Mouse (Mus musculus) forelimb bud, embryonic 11.5 days (tissue): ENCODE measurements around the gene Pgghg.
"Not testable (repeated sequence)": the region's sequence is repeated elsewhere in the genome, so short reads cannot be mapped to it uniquely, and the experiment has no call there.

ENCODE experiments used
- DNase-seq: peaks from one replicate; pipeline ENCODE4 v3.0.0-alpha.2; 2012; ENCODE audit warnings: low read depth, low spot score

Pgghg gene

DNA sequence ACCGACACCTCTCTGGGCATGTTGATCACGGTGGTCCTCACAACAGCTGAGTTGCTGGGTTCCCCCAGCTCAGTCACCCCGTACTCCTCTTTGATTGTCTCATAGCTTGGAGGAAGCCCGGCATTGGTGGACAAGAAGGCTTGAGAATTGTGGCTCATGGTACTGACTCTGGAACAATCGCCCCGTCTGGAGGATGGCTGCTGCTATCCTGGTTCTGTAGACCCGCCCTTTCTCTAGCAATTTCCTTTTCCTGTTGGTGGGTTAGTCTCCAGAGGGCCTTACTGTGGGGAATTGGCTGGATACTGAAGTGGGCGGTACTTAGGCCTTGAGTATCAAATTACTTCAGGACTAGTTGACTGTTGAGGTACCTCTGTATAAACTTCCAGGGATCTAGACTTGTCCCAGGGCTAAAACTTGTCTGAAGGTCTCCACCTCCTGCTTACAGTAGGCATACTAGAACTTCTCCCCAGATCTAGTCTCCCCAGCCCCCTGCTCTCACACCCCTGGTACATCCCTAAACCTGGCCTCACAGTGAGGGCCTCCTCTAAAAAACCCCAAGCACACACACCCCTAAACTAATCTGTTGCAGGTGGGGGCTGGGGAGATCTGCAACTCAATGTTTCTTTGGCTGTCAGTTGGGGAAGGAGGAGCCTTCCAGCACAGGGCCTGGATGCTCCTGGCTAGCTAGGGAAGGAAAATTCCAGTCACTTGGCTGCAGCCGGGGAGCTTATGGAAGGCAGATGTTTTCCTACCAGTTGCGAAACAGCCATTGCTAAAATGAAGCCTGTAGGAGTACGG is 14.8 kb downstream of the Pgghg start, which contains the start of the genes Gm45717 and Ifitm2:
Gene Gm45717 (minus strand): TSS at position 180 of the 798 bp plus-strand sequence.
Gene Ifitm2 (minus strand): TSS at position 230 of the 798 bp plus-strand sequence.
- peak; percentile 89 for DNase-seq

DNA sequence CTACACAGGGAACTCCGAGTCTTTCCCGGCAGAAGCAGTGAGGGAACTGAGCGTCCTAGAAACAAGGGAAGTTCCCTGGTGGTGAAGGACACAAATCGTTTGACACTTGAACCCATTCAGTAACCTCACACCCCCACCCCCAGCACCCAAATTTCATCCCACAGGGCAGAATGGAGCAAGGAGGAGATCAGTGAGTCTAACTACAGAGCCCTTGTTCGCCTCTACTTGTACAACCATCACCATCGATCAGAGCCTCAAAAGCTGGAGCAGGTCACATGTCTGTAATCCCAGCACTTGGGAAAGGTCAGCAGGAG is 15.3 kb downstream of the Pgghg start:
- no peak for DNase-seq

DNA sequence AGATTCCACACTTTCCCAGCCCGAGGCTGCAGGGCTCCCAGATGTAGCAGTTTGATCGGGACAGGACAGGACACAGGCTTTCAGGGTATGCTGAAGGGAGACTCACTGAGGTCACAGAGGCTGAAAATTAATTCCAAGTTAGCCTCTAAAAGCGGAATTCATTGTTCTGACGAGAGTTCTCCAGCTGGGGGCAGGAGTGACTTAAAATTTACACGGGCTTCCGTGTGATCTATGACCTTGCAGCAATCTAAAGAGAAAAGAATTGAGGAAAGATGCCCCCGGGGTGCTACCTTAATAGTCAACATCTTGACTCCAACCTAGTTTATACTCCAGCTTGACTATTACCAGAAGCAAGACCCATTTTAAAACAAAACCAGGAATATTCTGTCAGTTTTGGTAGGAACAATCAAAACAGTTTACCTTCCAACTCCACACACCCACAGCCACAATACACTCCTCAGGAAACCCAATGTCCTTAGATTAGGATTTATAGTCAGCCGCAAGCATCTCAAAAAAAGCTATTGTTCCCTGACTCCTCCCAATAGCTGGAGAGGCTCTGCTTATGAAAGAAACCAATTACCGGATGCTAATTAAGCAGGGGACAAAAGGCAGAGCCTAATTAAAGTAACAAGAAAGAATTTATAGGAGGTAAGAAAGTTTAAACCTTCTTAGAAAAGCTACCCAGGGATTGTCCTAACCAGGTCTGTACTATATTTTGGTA is 18.1 kb downstream of the Pgghg start:
- DNase-seq: peak; percentile 52

DNA sequence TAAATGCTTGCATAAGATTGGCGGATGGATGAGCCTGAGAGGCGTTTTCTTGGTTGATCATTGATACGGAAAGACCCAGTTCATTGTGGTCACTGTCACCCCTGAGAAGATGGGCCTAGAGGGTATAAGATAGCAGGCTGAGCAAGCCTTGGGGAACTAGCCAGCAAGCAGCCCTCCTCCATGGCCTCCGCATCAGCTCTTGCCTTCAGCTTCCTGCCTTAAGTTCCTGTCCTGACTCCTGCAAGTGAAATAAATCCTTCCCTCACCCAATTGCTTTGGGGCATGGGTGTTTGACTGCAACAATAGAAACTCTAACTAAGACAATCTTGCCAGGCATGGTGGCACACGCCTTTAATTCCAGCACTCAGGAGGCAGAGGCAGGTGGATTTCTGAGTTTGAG is 18.8 kb downstream of the Pgghg start:
- no peak for DNase-seq

DNA sequence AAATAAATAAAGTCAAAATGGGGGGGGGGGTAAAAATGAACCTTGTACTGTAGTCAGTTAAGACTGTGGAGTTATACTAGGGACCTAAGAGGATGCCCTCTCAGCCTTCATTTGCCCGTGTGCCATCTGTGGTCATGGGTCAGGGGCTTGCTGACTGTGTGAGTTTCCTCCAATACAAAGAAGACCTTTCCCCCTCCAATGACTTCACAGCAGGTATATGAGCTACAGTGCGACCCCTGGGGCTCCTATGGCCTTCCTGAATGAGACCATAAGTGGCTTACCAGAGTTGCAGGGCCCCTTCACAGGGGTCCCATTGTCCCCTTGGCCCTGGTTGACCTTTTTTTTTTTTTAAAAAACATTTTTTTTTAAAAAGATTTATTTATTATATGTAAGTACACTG is 20.2 kb downstream of the Pgghg start:
- DNase-seq: no peak

DNA sequence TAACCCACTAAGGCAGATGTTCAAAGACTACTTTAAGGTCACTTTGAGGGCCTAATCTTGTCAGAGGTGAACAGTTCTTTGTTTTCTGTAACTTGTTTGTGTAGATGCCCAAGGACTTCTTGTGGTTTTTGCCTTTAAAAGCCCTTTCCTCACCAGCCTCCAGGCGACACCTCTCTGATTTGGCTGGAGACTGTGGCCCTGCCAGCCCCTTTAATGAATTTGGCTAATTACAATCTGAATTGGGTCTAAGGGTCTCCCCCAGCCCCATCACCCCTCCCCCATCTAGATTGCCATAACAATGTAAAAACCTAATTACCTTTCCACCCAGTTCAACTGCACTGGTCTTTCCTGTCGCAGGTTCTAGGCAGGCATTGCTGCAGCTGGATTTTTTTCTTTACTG is 21.5 kb downstream of the Pgghg start:
- DNase-seq: no peak

DNA sequence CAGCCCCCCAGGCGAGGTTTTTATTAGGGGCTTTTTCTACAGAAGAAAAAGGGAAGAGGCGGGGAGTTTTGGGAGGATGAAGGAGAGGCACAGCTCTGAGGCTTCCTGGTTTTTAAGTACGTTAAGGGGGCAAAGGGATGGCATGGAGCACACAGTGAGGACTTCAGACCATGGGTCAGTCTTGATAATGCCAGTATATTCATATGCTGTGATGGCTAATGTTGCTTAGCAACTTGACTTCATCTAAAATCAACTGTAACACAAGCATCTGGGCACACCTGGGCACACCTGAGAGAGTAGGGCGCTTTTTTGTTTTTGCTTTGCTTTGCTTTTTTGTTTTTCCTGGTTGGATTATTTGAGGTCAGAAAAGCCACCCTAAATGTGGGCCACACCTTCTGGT is 25.7 kb downstream of the Pgghg start, which contains the start of gene Ifitm1:
Gene Ifitm1 (plus strand): TSS at position 301 of the 400 bp plus-strand sequence.
- no peak for DNase-seq

DNA sequence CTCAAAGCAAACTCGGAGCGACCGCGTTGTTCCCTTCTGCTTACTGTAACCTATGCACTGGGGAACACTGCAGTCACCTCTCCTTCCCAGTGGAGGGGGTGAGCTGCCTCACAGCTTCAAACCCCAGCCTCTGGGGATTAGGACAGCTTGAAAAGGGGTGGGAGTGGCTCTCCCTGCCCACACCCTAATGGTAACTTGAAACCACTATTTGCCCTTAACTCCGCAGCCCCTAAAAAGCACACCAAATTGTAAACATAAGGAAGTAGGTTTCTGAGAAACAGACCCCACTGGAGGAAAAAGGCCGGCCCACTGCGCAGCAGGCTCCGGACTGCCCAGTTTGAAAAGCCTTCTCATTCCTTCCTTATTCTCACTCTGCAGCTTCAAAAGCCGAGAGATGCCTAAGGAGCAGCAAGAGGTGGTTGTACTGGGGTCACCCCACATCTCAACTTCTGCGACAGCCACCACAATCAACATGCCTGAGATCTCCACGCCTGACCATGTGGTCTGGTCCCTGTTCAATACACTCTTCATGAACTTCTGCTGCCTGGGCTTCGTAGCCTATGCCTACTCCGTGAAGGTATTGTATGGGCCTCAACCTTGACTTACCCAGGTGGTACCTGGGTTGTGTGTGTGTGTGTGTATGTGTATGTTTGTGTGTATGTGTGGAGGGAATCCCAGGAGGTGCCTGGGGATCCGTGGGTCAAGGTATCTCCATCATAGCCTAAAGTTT is 26.8 kb downstream of the Pgghg start:
- peak; percentile 69 for DNase-seq

DNA sequence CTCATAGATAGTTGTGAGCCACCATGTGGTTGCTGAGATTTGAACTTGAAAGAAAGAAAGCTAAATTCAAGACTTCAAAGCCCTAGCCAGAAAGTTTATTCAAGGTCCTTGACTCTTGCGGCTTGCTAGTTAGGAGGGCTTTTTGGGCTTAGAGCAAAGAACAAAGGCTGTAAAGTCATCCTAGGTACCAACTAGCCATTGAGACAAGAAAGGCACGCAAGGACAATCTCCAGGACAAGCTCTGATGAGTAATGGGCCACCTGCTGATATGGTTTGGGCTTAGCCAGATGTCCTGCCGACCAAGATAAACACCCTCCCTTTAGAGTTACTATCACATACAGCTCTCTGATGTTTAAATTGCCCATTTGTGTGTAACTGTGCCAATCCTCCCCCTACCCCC is 27.5 kb downstream of the Pgghg start:
- not testable (repeated sequence) for DNase-seq

DNA sequence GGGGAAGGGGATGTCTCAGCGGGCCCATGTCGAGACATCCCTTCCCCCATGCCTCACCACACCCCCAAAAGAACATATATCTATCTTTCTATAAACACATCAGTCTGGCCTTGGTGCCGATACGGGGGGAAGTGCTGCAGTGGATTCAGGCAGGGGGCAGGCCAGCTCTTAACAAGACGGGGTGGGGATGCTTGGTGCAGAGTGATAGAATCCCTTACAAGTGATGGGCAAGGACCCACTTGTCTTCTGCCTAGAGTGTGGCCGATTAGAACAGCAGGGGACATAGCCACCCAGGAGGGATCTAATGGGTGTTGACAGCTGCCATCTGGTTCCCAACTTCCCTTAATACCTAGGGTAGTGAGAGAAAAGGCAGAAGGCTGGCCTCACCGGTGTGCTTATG is 29.7 kb downstream of the Pgghg start:
- no peak for DNase-seq

DNA sequence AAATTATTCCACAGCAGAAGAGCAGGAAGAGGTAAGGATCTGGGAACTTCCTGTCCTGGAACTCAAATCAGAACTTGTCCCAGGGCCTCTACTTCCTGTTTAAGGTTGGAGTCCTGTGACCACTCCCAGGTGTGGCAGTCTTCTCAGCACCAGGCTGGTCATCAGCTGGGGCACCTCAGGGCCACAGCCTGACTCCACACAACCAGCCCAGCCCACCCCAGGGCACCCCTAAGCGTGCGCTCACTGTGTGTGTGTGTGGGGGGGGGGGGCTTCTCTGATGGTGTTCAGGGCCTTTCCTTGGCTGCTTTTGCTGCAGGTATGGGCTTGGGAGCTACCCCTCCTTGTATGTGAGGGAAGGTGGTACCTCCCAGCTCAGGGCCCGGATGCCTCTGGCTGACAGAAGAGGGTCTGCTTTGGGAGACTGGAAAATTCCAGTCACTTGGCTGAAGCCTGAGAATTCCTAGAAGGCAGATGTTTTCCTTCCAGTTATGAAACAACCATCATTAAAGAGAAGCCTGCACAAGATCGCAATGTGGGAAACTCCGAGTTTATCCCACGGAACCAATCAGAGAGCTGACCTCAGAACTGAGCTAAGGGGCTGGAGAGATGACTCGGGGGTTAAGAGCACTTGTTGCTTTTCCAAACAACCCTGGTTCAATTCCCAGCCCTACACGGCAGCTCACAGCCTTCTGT is 30.4 kb downstream of the Pgghg start:
- DNase-seq: no peak

DNA sequence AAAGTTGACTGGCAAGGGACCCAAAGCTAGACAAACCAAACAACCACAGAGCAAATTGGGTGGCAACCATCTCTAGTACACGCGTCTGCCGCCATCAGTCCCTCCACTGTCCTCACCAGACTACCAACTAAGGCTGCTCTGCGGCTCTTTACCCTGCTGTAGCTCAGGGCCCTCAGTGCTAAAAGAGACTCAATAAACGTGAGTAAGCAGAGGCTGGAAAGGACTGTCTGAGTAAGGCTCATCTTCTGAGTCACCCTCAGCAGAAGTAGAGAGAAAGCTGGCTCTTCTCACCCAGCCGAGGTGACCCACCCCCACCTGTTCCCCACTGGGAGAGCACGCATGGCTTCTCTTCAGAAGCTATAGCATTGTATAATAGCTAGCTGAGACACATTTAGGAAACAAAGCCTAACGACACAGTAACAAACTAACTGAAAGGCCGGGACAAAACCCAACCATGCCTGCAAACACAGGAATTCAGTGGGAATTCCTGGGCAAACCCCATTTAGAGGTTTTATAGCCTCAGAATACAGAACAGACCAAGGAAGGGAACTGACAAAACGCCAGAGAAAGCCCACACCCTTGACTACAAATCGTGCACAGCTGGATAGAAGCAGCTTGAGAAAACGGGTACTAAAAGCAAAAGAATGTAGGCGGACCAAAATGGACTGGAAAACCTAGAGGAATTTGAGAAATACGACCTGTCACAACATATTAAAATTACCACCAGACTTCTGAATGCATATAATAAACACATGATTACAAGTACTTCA is 32.4 kb downstream of the Pgghg start:
- no peak for DNase-seq

DNA sequence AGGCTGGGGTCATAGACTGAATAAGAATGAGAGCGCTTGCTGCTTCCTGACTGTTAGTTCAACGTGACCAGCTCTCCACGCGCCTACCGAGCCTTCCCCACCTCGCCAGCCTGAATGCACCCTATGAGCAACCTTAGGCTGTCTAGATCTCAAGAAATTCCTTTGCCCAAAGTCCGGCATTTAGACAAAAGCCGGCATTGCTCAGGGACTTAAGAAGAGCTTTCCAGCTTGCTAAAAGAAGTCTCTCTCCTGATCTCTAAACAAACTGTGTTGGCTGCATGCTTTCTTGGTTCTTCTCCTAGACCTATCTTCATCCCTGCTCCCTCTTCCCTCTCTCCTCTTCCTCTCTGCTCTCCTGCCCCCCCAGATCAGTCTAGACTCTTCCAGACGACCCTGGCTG is 33.7 kb downstream of the Pgghg start:
- no peak for DNase-seq

DNA sequence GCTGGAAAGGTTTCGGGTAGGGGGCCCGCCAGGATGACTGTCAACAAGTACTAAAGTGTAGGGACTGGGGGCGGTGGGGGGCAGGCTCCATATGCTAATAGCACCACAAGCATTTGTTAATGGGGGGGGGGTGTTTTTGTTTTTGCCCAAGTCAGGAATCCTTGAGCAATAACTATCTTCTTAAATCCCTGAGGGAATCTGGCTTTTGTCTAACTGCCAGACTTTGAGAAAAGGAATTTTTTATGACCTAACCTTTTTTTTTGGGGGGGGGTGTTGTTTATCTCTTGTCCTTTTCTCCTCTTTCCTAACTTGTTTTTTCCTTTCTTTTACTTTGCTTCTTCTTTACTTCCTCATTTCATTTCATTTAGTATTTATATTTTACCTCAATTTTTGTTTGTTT is 34.3 kb downstream of the Pgghg start:
- no peak for DNase-seq

DNA sequence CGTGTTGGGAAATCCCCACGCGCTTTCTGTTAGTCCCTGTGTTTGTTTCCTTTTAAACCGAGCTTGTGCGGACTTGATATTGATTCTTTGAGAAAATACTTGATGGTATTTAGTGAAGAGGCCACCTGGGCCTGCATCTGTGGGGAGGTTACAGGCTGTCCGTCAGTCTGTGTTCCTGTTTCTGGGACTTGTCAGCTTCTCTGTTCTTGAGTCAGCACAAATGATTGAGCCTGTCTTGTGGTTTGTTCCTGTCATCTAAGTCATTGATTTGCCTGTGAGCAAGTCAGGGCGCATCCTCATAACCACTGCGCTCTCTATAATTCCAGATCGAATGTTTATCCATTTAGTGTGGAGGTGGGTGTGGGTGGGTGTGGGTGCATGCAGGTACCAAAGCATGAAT is 35.5 kb downstream of the Pgghg start:
- not testable (repeated sequence) for DNase-seq

DNA sequence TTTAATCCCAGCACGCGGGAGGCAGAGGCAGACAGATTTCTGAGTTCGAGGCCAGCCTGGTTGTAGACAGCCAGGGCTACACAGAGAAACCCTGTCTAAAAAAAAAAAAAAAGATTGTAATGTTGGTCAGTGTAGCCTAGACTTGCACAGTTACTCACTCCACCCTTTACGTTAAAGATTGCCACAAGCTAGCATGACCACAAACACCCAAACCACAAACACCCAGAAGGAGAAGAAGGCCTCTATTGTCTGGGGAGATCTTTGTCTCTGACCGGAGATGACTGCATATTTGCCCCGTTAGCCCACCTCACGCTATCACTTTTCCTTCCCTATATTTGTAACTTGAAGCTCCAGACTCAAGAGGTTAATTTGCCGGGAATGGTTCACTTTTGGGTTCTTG is 40.5 kb downstream of the Pgghg start:
- DNase-seq: no peak

DNA sequence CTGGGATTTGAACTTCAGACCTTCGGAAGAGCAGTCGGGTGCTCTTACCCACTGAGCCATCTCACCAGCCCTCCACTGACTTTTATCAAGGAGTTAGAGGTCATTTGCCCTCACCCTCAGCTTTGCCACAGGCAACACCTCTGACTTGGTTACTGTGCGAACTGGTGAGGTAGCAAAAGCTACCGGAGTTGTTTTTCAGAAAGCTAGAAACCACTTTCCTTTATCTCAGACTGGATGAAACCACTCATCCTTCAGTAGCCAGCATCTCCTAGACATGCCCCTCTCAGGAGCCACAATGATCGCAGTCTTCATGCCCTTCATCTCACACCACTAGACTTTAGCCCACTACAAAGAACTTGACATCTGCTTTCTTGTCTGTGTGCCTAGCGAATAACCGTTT is 41.8 kb downstream of the Pgghg start:
- no peak for DNase-seq

DNA sequence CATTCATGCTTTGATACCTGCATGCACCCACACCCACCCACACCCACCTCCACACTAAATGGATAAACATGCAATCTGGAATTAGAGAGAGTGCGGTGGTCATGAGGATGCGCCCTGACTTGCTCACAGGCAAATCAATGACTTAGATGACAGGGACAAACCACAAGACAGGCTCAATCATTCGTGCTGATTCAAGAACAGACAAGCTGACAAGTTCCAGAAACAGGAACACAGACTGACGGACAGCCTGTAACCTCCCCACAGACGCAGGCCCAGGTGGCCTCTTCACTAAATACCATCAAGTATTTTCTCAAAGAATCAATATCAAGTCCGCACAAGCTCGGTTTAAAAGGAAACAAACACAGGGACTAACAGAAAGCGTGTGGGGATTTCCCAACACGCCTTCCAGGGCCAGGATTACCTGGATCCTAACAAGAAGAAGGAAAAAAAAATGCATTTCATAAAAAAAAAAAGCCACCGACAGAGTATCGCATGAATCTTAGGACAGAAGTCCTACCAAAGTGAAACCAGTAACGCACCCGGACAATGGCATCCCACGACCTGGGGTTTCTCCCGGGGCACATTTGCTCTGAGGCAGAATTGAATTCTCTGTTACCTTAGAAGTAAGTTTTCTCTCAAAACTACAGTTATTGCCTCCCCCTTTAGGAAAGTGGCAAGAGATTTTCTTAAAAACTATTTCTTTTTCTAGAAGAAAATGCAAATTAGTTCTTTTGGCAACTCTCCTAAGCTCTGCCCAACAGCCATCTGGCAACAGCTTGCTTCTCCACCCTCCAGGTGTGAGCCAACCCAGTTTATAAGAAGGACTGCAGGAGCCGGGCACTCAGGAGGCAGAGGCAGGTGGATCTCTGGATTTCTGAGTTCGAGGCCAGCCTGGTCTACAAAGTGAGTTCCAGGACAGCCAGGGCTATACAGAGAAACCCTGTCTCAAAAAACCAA is 46.3 kb downstream of the Pgghg start:
- no peak for DNase-seq

DNA sequence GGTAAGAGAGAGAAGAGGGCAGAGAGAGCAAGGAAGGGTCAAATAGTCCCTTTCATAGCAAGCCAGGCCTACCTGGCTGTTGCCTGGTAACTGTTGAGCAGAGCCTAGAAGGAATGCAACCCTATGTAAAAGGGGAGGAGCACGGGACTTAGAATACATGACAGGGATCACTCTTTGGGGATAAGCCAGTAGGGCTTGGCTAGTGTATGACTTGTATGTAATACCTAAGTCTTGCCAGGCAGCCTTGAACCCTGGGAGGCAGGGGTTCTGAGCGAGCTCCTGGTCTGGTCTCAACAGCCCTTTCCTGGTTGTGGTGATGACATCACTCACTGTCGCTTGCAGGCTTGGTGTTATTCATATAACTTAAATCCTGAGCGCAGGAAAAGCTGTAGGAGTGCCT is 47.8 kb downstream of the Pgghg start:
- DNase-seq: no peak

DNA sequence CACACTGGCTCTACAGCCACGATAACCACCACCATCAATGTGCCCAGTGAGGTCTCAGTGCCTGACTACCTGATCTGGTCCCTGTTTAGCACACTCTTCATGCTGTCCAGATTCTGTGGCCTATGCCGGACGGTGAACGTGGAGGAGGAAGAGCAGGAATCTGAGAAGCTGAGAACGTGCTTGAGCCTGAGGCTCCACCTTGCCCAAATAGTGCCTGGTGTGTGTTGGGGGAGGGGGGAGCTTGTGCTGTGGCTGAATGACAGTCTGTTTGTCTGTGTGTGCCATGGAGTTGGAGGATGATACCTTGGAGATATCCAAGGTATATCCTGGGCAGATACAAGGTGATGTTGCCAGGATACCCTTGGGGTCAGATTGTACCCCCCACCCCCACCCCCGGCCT is 49.0 kb downstream of the Pgghg start:
- DNase-seq: no peak
